Mouse (Mus musculus) hindbrain, postnatal 0 days (tissue): ENCODE data around the gene Npas3. TPM values are rescaled to one million over a fixed set of nuclear protein-coding genes. Genes with fewer than 3 reads are reported as not detected.

Experiments used
- ATAC-seq: fragments of 200-750 bp; cut with Nextera tagmentation; 2 replicates; pipeline ENCODE4 v1.8.0; 2017; ENCODE audit warnings: mild to moderate bottlenecking, moderate TSS enrichment, moderate library complexity
- DNase-seq: peaks from one replicate; pipeline ENCODE4 v3.0.0-alpha.2; 2015; ENCODE audit warnings: low spot score
- H3K27ac ChIP-seq: fragments of 300-500 bp; sonication (generic); 2 replicates; pipeline ENCODE4 v1.5.1; 2014; ENCODE audit warnings: mild to moderate bottlenecking
- H3K27me3 ChIP-seq: fragments of 300-500 bp; sonication (generic); 2 replicates; pipeline ENCODE4 v1.6.1; 2014; ENCODE audit warnings: low read length, mixed read lengths; ENCODE audit not compliant: insufficient read depth
- H3K36me3 ChIP-seq: fragments of 300-500 bp; sonication (generic); 2 replicates; pipeline ENCODE4 v1.6.1; 2014; ENCODE audit warnings: low read length, mixed read lengths; ENCODE audit not compliant: insufficient read depth
- H3K4me1 ChIP-seq: fragments of 300-500 bp; sonication (generic); 2 replicates; pipeline ENCODE4 v1.6.1; 2014; ENCODE audit warnings: antibody characterized with exemption, low read length, mixed read lengths; ENCODE audit not compliant: insufficient read depth
- H3K4me2 ChIP-seq: fragments of 300-500 bp; sonication (generic); 2 replicates; pipeline ENCODE4 v1.6.1; 2014; ENCODE audit warnings: low read depth, mild to moderate bottlenecking, low read length, moderate library complexity, mixed read lengths
- H3K4me3 ChIP-seq: fragments of 300-500 bp; sonication (generic); 2 replicates; pipeline ENCODE4 v1.5.1; 2014; ENCODE audit warnings: low read length
- H3K9ac ChIP-seq: fragments of 300-500 bp; sonication (generic); replicated peaks from 2 replicates; pipeline ENCODE4 v1.6.1; 2014; ENCODE audit warnings: mild to moderate bottlenecking, low read length, moderate library complexity, mixed read lengths
- H3K9me3 ChIP-seq: fragments of 300-500 bp; sonication (generic); 2 replicates; pipeline ENCODE4 v1.6.1; 2016; ENCODE audit warnings: low read length, mixed read lengths
- CTCF ChIP-seq: IDR thresholded peaks from 2 replicates; pipeline ENCODE4 v1.5.1; 2016; ENCODE audit warnings: antibody characterized with exemption, control low read depth, low read depth
- WGBS: fragments of 180-500 bp; shearing (Covaris S2); extraction: QIAGEN DNeasy Blood & Tissue Kit; methylation state at CpG from one replicate; pipeline ENCODE4 v1.1.7; 2014; 5-methylcytosine and 5-hydroxymethylcytosine counted together
- polyA plus RNA-seq: library from polyadenylated mRNA; unstranded; fragments of >200 nt; fragmentation: Nextera tagmentation; extraction: Ambion mirVana; gene quantifications from 2 replicates; pipeline ENCODE4 v1.2.1, GENCODE M21; 2015
- total RNA-seq: library from RNA; depleted of rRNA; stranded (reverse); fragments of >200 nt; gene quantifications from 2 replicates; pipeline ENCODE4 v1.2.3, GENCODE M21; 2014

Gene Npas3
- total and polyA plus RNA-seq, 2 experiments from 2014 or later, result 28.0 to 53.8 TPM

DNA sequence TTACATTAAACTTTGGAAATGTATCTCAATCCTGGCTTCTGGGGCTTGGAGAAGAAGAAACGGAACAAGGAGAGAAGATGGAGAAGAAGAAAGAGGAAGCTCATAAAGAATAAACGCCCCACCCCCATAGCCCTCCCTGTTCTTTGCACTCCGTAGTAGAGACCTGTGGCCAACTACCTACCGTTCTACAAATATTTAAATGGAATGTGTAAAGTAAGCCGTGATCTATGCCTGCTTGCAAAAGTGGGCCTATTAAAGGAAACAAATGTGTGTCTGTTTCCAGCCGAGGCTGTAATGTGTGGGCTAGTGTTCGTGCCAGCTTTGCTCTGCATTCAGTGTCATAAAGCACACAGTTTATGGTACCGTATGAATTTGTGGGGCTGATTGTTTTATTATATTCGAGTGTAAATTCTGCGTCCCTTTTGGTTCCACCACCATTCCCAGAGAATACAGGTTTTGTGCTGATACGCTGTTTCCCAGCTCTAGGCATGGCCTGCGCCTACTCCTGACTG, 597.7 kb downstream of the Npas3 start:
- no peaks in the 10 kb centered on the region for H3K27me3 ChIP-seq
- H3K4me1 ChIP-seq, result peaks cover 12% of the 10 kb centered on the region
- ATAC-seq (no peak), DNase-seq (no peak)
- H3K4me3 ChIP-seq, result no peak overlapping the region
- H3K27ac ChIP-seq, result peak overlapping the region; percentile 15; the same call in 1 of the 2 replicates
- TF ChIP-seq CTCF, result no peak
- no peaks in the 10 kb centered on the region for H3K9me3 ChIP-seq
- no peak overlapping the region for H3K4me2 ChIP-seq
- no peaks in the 10 kb centered on the region for H3K36me3 ChIP-seq
- no peak overlapping the region for H3K9ac ChIP-seq
- WGBS, result 59% methylated on average over 12 of the region's 12 CpGs

GRCm38 (mm10) chr12:53849263-53849662, 600.8 kb downstream of the Npas3 start:
- H3K4me3 ChIP-seq, result no peak overlapping the region
- no peaks in the 10 kb centered on the region for H3K9me3 ChIP-seq
- H3K36me3 ChIP-seq, result no peaks in the 10 kb centered on the region
- H3K27me3 ChIP-seq, result no peaks in the 10 kb centered on the region
- 93% methylated on average over 2 of the region's 2 CpGs for WGBS
- ATAC-seq (no peak), DNase-seq (no peak)
- no peak overlapping the region for H3K27ac ChIP-seq
- no peak overlapping the region for H3K4me2 ChIP-seq
- peaks cover 2% of the 10 kb centered on the region; the same call in 1 of the 2 replicates for H3K4me1 ChIP-seq
- TF ChIP-seq CTCF, result no peak
- no peak overlapping the region for H3K9ac ChIP-seq

DNA sequence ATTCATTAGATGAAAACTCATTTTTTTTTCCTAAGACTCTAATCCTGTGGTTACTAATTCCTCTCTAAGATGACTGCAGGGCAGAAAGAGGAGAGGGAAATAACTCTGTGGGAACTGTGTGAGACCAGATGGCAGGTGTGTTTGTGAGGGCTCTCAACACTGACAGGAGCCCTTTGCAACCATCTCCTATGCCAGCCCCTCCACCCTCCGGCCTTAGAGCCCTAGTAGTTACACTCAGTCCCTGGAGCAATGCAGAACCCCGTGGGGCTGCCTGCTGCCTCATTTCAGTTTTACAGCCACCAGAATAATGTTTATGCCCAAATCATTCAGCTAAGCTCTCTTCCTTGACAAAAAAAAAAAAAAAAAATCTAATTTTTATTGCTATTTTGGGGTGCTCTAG, 604.0 kb downstream of the Npas3 start:
- Histone ChIP-seq H3K36me3 (no peaks in the 10 kb centered on the region), H3K27me3 (no peaks in the 10 kb centered on the region), H3K27ac (no peak overlapping the region), H3K4me1 (no peaks in the 10 kb centered on the region; the same call in 1 of the 2 replicates), H3K4me2 (no peak overlapping the region), H3K9ac (no peak overlapping the region), H3K4me3 (no peak overlapping the region), H3K9me3 (no peaks in the 10 kb centered on the region)
- ATAC-seq (no peak), DNase-seq (no peak)
- no peak for TF ChIP-seq CTCF
- 80% methylated on average over 2 of the region's 2 CpGs for WGBS

DNA sequence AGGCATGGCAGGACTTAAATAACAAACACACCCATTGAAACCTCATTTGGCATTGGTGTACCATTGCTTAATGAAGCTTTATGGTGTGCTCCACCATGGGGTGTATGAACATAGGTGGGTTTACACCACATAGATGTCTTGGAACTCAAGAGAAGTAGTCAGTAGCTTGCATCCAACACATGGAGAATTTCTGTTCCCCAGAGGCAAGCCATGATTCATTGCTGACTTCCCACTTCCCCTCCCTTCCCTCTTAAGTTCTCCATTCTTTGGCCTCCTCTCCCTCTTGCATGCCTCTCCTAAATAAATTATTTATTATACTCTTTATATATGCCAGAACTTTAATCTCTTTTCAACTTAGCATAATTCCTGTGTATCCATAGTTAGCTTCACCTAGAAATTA, 611.7 kb downstream of the Npas3 start:
- ATAC-seq (no peak), DNase-seq (no peak)
- H3K36me3 ChIP-seq, result no peaks in the 10 kb centered on the region
- no peak overlapping the region for H3K4me2 ChIP-seq
- H3K4me3 ChIP-seq, result no peak overlapping the region
- H3K27ac ChIP-seq, result no peak overlapping the region
- no peaks in the 10 kb centered on the region for H3K9me3 ChIP-seq
- H3K9ac ChIP-seq, result no peak overlapping the region
- no peaks in the 10 kb centered on the region for H3K27me3 ChIP-seq
- peaks cover 10% of the 10 kb centered on the region; the same call in 1 of the 2 replicates for H3K4me1 ChIP-seq
- TF ChIP-seq CTCF, result no peak

- no peak overlapping the region for H3K9ac ChIP-seq
- H3K27me3 ChIP-seq, result no peaks in the 10 kb centered on the region
- H3K4me2 ChIP-seq, result no peak overlapping the region
- DNase-seq (peak; percentile 25), ATAC-seq (0 out of 2 replicates have a peak, but pooled peaks have one; percentile 35)
- H3K36me3 ChIP-seq, result no peaks in the 10 kb centered on the region
- no peak for TF ChIP-seq CTCF
- WGBS, result 67% methylated on average over 6 of the region's 6 CpGs
- H3K9me3 ChIP-seq, result no peaks in the 10 kb centered on the region
- peaks cover 10% of the 10 kb centered on the region for H3K4me1 ChIP-seq
- H3K27ac ChIP-seq, result no peak overlapping the region
- H3K4me3 ChIP-seq, result no peak overlapping the region
These were observed 613.8 kb downstream of the Npas3 start for GRCm38 (mm10) chr12:53862281-53862680.

DNA sequence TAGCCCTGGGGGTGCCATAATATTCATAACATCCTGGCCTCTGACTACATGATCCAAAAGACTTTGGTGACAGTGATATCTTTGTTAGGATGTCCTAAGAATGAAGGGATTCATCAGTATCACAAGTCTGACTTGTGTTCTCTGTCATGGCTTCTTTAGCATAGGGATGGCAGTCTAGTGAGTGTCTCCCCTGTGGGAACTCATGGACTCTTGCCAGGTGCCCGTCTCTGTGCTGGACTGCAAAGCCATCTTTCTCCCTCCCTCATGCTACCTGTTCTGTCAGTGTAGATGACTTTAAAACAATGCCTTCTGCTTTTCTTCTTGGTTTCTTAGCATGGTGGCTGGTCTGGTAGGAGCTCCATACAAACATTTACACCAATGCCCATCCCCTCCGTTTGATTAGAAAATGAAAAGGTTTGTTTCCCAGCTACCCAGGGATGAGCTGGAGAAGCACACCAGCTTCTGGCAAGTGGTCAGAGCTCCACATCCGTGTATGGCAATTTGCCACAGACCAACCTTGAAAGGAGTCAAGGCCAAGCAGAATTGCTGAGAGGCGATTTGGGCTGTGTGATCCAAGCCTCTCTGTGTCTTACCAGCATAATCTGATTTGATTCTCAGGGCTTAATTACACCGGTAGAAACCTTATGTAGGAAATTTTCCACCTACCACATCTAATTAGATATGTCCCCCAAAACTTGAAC, 616.1 kb downstream of the Npas3 start:
- ATAC-seq, result 0 out of 2 replicates have a peak, but pooled peaks have one; percentile 24
- WGBS, result 33% methylated on average over 5 of the region's 5 CpGs
- Histone ChIP-seq H3K4me2 (no peak overlapping the region), H3K4me3 (no peak overlapping the region), H3K4me1 (peaks cover 11% of the 10 kb centered on the region), H3K36me3 (no peaks in the 10 kb centered on the region), H3K27ac (no peak overlapping the region), H3K9ac (no peak overlapping the region), H3K27me3 (no peaks in the 10 kb centered on the region), H3K9me3 (no peaks in the 10 kb centered on the region)
- TF ChIP-seq CTCF, result no peak
- peak; percentile 74 for DNase-seq

GRCm38 (mm10) chr12:53865691-53866090, 617.2 kb downstream of the Npas3 start:
- ATAC-seq (no peak), DNase-seq (no peak)
- no peak overlapping the region for H3K4me3 ChIP-seq
- peaks cover 15% of the 10 kb centered on the region for H3K4me1 ChIP-seq
- H3K4me2 ChIP-seq, result no peak overlapping the region
- TF ChIP-seq CTCF, result no peak
- H3K36me3 ChIP-seq, result no peaks in the 10 kb centered on the region
- 27% methylated on average over 2 of the region's 2 CpGs for WGBS
- H3K27ac ChIP-seq, result no peak overlapping the region
- H3K9me3 ChIP-seq, result no peaks in the 10 kb centered on the region
- no peak overlapping the region for H3K9ac ChIP-seq
- no peaks in the 10 kb centered on the region for H3K27me3 ChIP-seq
